Mouse (Mus musculus) neural tube, embryonic 14.5 days (tissue): ENCODE measurements around the gene Smim12. TPM values are rescaled to one million over a fixed set of nuclear protein-coding genes. Genes with fewer than 3 reads are reported as not detected.

ENCODE experiments used
- ATAC-seq: fragments of 200-750 bp; cut with Nextera tagmentation; 2 replicates; pipeline ENCODE4 v1.8.0; 2017; ENCODE audit warnings: low read depth, mild to moderate bottlenecking, moderate TSS enrichment, moderate library complexity
- H3K27ac ChIP-seq: fragments of 300-500 bp; sonication (generic); 2 replicates; pipeline ENCODE4 v1.5.1; 2014; ENCODE audit warnings: low read depth, mild to moderate bottlenecking, control low read depth, low read length, moderate library complexity, mixed read lengths
- H3K27me3 ChIP-seq: fragments of 300-500 bp; sonication (generic); 2 replicates; pipeline ENCODE4 v1.6.1; 2014; ENCODE audit warnings: low read length; ENCODE audit not compliant: control insufficient read depth, insufficient read depth
- H3K36me3 ChIP-seq: fragments of 300-500 bp; sonication (generic); 2 replicates; pipeline ENCODE4 v1.6.1; 2014; ENCODE audit warnings: low read length, mixed read lengths; ENCODE audit not compliant: control insufficient read depth, insufficient read depth
- H3K4me1 ChIP-seq: fragments of 300-500 bp; sonication (generic); 2 replicates; pipeline ENCODE4 v1.6.1; 2014; ENCODE audit warnings: low read length; ENCODE audit not compliant: control insufficient read depth, insufficient read depth
- H3K4me2 ChIP-seq: fragments of 300-500 bp; sonication (generic); 2 replicates; pipeline ENCODE4 v1.6.1; 2014; ENCODE audit warnings: mild to moderate bottlenecking, low read depth, low read length, control low read depth
- H3K4me3 ChIP-seq: fragments of 300-500 bp; sonication (generic); 2 replicates; pipeline ENCODE4 v1.5.1; 2014; ENCODE audit warnings: low read depth, low read length, control low read depth, mixed read lengths
- H3K9ac ChIP-seq: fragments of 300-500 bp; sonication (generic); replicated peaks from 2 replicates; pipeline ENCODE4 v1.6.1; 2014; ENCODE audit warnings: low read depth, mild to moderate bottlenecking, control low read depth, low read length, mixed read lengths
- H3K9me3 ChIP-seq: fragments of 300-500 bp; sonication (generic); 2 replicates; pipeline ENCODE4 v1.6.1; 2016; ENCODE audit warnings: low read length; ENCODE audit not compliant: control insufficient read depth
- WGBS: fragments of 180-500 bp; shearing (Covaris S2); extraction: QIAGEN DNeasy Blood & Tissue Kit; methylation state at CpG from one replicate; pipeline ENCODE4 v1.1.7; 2014; 5-methylcytosine and 5-hydroxymethylcytosine counted together
- polyA plus RNA-seq: library from polyadenylated mRNA; unstranded; fragments of >200 nt; fragmentation: Nextera tagmentation; extraction: Ambion mirVana; gene quantifications from 2 replicates; pipeline ENCODE4 v1.2.1, GENCODE M21; 2014

Gene Smim12
- polyA plus RNA-seq, 1 experiment from 2014 or later: 62.7 TPM

- H3K4me3 ChIP-seq: no peak overlapping the region
- H3K9me3 ChIP-seq: no peaks in the 10 kb centered on the region
- H3K4me1 ChIP-seq: peaks cover 5% of the 10 kb centered on the region; the same call in 1 of the 2 replicates
- no peaks in the 10 kb centered on the region for H3K27me3 ChIP-seq
- H3K4me2 ChIP-seq: no peak overlapping the region
- H3K9ac ChIP-seq: no peak overlapping the region
- no peak; the same call in 1 of the 2 replicates for ATAC-seq
- no peaks in the 10 kb centered on the region for H3K36me3 ChIP-seq
- H3K27ac ChIP-seq: no peak overlapping the region
- 25% methylated on average over 27 of the region's 28 CpGs for WGBS
Measured at GRCm38 (mm10) chr4:127214510-127214909, 29.1 kb upstream of the Smim12 start.

DNA sequence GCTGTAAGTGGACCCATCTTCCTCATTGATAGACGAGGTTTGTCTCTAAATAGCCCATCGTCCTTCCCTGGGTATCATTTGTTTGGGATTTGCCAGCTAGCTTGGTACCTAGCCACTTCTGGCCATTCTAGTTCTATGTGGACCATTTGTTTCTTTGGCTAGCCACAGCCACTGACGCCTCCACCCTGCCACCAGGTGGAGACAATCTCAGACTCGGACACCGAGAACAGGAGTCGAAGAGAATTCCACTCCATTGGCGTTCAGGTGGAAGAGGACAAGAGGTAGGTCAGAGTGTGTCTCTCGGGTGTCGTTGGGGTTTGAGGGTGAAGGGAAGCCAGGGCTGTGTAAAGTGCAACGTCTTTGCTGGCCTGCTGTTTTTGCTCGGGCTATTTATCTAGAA is 28.5 kb upstream of the Smim12 start:
- Histone ChIP-seq H3K9ac (no peak overlapping the region), H3K36me3 (no peaks in the 10 kb centered on the region), H3K4me1 (peaks cover 5% of the 10 kb centered on the region; the same call in 1 of the 2 replicates), H3K9me3 (no peaks in the 10 kb centered on the region), H3K27me3 (no peaks in the 10 kb centered on the region), H3K4me2 (no peak overlapping the region), H3K4me3 (no peak overlapping the region), H3K27ac (no peak overlapping the region)
- no peak for ATAC-seq
- 57% methylated on average over 11 of the region's 11 CpGs for WGBS

DNA sequence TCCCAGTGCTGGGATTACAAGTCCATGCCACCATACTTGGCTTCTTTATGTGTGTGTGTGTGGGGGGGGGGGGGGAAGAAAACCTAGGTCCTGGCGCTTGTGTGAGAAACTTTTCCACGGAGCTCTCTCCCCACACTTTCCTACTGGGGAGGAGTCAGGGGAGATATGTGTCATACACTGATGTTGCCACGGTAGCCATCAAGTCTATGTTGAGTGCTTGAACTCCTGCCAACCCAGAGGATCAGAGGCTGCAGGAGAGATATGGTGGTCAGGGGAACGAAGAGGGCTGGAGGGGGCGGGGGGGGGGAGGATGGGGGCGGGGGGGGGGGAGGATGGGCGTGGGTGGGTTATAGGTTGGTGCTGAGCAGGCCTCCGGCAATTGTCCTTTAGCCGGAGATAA is 27.8 kb upstream of the Smim12 start:
- Histone ChIP-seq H3K9ac (no peak overlapping the region), H3K27me3 (no peaks in the 10 kb centered on the region), H3K4me1 (peaks cover 5% of the 10 kb centered on the region; the same call in 1 of the 2 replicates), H3K36me3 (no peaks in the 10 kb centered on the region), H3K27ac (no peak overlapping the region), H3K9me3 (no peaks in the 10 kb centered on the region), H3K4me3 (no peak overlapping the region), H3K4me2 (no peak overlapping the region)
- ATAC-seq: no peak
- WGBS: 59% methylated on average over 6 of the region's 9 CpGs

DNA sequence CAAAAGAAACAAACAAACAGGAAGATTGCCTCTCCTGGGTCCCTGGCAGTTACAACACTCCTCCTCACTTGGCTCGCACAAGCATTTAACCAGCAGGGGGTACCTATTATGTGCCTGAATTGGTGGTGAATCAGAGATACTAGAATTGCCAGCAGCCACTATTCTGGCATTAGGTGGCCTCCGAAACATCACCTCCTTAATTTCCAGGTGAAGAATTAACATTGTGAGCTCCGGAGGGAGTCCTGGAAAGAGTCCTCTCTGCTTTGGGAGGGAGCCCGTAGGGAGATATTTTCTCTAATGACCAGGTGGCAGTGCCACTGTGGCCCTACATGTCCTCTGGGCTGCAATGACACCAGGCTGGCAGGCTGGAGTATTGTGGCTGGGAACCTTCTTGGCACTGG is 27.3 kb upstream of the Smim12 start:
- Histone ChIP-seq H3K4me1 (peaks cover 4% of the 10 kb centered on the region; the same call in 1 of the 2 replicates), H3K9me3 (no peaks in the 10 kb centered on the region), H3K4me3 (no peak overlapping the region), H3K27me3 (no peaks in the 10 kb centered on the region), H3K27ac (no peak overlapping the region), H3K4me2 (no peak overlapping the region), H3K9ac (no peak overlapping the region), H3K36me3 (no peaks in the 10 kb centered on the region)
- ATAC-seq: no peak
- WGBS: 57% methylated on average over 4 of the region's 4 CpGs

GRCm38 (mm10) chr4:127217048-127217447 is 26.5 kb upstream of the Smim12 start:
- H3K36me3 ChIP-seq: no peaks in the 10 kb centered on the region
- H3K27ac ChIP-seq: no peak overlapping the region
- WGBS: 60% methylated on average over 11 of the region's 11 CpGs
- H3K4me1 ChIP-seq: no peaks in the 10 kb centered on the region
- no peak overlapping the region for H3K9ac ChIP-seq
- H3K27me3 ChIP-seq: no peaks in the 10 kb centered on the region
- no peaks in the 10 kb centered on the region for H3K9me3 ChIP-seq
- H3K4me2 ChIP-seq: no peak overlapping the region
- no peak for ATAC-seq
- H3K4me3 ChIP-seq: no peak overlapping the region

GRCm38 (mm10) chr4:127223291-127223690 is 20.3 kb upstream of the Smim12 start:
- Histone ChIP-seq H3K9ac (no peak overlapping the region), H3K27ac (no peak overlapping the region), H3K4me1 (peaks cover 7% of the 10 kb centered on the region), H3K4me3 (no peak overlapping the region), H3K4me2 (no peak overlapping the region), H3K36me3 (no peaks in the 10 kb centered on the region), H3K9me3 (no peaks in the 10 kb centered on the region), H3K27me3 (no peaks in the 10 kb centered on the region)
- WGBS: 50% methylated on average over 10 of the region's 10 CpGs
- ATAC-seq: no peak

DNA sequence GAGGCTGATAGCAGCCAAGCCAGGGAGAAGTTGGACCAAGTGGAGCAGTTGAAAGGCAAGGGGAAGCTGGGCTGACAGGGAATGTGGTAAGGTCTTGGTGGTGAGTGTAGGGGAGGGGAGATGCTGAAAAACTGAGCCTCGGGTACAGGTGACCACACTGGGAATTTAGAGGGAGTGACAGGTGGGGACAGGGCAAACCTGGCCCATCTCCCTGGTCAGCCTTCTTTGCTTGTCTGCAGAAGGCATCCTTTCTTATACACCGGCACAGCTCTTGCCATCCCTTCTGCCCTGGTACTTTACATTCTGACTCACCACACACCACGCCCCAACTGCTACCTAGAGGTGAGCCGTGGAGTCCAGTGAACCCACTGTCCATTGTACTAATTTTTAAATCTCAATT is 19.8 kb upstream of the Smim12 start:
- no peak overlapping the region for H3K4me2 ChIP-seq
- 62% methylated on average over 4 of the region's 4 CpGs for WGBS
- ATAC-seq: no peak

GRCm38 (mm10) chr4:127224444-127225100 is 19.0 kb upstream of the Smim12 start:
- no peak overlapping the region for H3K4me2 ChIP-seq
- H3K4me1 ChIP-seq: peaks cover 7% of the 10 kb centered on the region
- H3K9ac ChIP-seq: no peak overlapping the region
- H3K9me3 ChIP-seq: no peaks in the 10 kb centered on the region
- no peaks in the 10 kb centered on the region for H3K27me3 ChIP-seq
- 17% methylated on average over 19 of the region's 19 CpGs for whole genome bisulfite sequencing
- no peak overlapping the region for H3K4me3 ChIP-seq
- ATAC-seq: no peak
- H3K27ac ChIP-seq: no peak overlapping the region
- no peaks in the 10 kb centered on the region for H3K36me3 ChIP-seq

More for the DNA sequence above, 19.8 kb upstream of the Smim12 start:
- H3K4me3 ChIP-seq: no peak overlapping the region
- no peaks in the 10 kb centered on the region for H3K9me3 ChIP-seq
- H3K4me1 ChIP-seq: peaks cover 7% of the 10 kb centered on the region
- H3K27ac ChIP-seq: no peak overlapping the region
- no peaks in the 10 kb centered on the region for H3K36me3 ChIP-seq
- H3K9ac ChIP-seq: no peak overlapping the region
- H3K27me3 ChIP-seq: no peaks in the 10 kb centered on the region

DNA sequence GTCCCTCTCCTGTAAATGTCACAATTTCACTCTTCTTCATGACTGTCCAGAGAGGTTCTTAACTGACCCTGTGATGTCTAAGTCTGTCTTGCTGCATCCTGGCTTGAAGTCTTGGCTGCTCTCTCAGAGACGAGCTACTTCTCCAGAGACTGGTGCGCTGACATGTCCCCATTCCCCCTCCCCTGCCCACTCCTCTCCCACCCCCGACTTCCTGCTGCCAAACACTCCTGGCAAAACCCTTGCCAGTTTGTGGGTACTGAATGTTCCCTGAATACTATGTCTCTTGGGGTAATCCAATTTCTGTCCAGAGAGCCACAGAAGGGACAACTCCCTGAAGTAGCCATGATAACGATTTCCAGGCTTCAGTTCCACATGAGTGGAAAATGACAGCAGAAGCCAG is 17.5 kb upstream of the Smim12 start:
- Histone ChIP-seq H3K27me3 (no peaks in the 10 kb centered on the region), H3K27ac (no peak overlapping the region), H3K9me3 (no peaks in the 10 kb centered on the region), H3K4me2 (no peak overlapping the region), H3K4me3 (no peak overlapping the region), H3K36me3 (no peaks in the 10 kb centered on the region), H3K4me1 (peaks cover 7% of the 10 kb centered on the region), H3K9ac (no peak overlapping the region)
- no peak for ATAC-seq
- WGBS: 39% methylated on average over 4 of the region's 4 CpGs
